Mouse (Mus musculus): ENCODE results near the gene Sel1l2.

DNA sequence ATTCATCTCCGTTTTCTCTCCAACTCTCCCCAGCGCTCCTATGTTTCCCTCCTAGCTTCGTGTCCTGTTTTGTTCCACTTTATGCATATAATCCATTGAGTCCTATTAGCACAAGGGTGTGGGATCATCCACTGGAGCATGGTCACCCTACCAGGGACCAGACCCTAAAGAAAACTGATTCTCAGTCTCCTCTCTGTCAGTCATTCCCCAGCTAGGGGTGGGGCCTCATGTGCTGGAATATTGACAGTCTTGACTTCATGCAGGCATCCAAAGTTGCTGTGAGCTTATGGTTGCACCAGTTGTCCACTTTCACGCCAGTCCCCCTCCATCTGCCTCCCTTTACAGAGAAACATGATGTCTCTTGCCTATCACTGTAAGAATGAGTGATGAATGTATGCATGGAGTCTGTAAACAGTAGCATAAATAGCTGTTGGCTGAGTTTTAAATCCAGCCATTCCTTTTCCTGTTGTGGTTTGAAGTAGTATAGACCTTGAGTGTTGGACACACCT is 174.9 kb downstream of the Sel1l2 start:
- TF ChIP-seq POLR2A (IDR thresholded peaks at IDR 0.05; ENCODE audit: low read depth, low read length) (no peak), CTCF (IDR thresholded peaks at IDR 0.05; ENCODE audit: extremely low read depth, insufficient read length, insufficient replicate concordance, low read depth, low read length) (no peak)
